Mouse (Mus musculus) left cerebral cortex, postnatal 10 days (tissue): Measurements from ENCODE around the gene Ropn1l. TPM values are rescaled to one million over a fixed set of nuclear protein-coding genes. Genes with fewer than 3 reads are reported as not detected.
A peak's percentile ranks its signal among the peaks of the same experiment; 100 is the strongest.

ENCODE experiments used
- DNase-seq, 2 experiments: peaks; one replicate each; pipeline ENCODE4 v3.0.0; 2021 to 2022; ENCODE audit warnings: low spot score in 2 of 2, mixed read lengths in 1 of 2; ENCODE audit errors: extremely low spot score in 1 of 2
- intact Hi-C: fragments of 180-260 bp; cut with DNase I; formaldehyde crosslinking; loops from one replicate; pipeline ENCODE4 v1.15.1; 2025
- total RNA-seq, 2 experiments: library from RNA; stranded (reverse); gene quantifications; 2 replicates each; pipeline ENCODE4 v1.2.3; 2021

Ropn1l gene
- total RNA-seq, 2 experiments from 2014 or later = 1.0 to 1.8 TPM

DNA sequence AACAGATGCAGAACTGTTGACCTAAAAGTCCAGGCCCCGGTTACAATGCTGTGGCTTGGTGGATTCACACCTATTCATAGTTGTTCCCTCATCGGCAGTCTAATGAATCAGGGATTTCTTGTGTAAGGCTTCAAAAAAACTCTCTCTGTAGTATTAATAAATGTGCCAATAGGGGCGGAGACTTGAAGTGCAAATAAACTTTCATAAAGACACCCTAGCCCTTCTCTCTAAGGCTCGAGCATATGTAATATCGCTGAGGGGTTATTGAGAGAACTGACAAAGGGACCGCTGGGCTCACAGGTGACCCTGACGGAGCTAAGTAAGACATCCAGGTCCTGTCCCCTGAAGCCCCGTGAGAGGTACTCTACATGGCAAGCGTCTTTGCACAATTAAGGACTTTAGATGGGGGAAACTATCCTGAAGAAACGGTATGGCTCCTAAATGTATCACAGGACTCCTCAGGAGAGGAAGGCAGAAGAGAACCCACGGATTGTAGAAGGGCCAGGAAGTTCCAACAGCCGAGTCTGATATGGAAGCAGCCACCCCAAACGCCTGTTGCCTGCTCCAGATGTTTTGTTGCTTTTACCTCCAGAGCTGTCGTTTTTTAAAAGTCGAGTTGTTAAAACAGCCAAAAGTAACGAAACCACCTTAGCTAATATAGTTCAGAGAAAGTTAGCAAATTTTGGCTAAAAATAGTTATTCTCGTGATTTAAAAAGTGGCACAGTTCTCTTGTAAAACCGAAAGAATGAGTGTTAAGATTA, 1.0 kb downstream of the Ropn1l start:
- intact Hi-C loops = no loop called here
- no peak for DNase-seq

DNA sequence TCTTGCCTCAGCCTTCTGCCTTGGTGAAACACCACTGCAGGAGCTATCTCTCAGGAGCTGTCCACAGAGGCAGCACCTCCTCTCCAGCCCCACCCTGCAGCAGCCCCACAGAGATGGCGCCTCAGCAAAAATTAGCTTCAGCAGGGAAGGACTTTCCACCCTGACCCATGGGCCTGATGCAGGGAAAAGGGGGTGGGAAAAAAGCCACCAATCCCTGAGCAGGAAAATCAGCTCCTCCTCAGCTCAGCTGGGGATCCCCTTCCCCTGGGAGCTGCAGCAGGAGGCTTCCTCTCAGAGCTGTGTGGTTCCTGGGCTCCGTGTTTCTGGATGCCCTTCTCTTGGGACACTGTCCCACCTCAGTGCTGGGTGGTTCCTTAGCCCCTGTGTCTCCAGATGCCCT, 3.8 kb downstream of the Ropn1l start:
- no peak for DNase-seq
- intact Hi-C loops = no loop called here

DNA sequence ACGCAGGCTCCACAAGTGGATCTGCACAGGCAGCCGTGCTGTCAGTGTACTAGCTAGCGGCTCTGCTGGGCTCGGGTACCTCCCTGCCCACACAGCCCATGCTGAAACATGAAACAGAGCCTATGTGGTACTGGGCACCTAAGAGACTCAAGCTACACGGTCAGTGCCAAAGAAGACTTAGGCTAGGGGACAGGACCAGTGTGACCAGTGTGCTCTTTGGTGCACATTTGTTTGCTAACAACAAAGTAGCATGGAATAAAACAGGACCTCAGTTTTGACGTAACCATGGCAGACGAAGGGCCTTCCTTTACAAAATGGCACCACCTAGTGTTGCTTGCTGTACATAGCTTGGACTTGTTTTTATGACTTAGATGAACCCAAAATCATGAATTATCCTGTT, 6.4 kb downstream of the Ropn1l start:
- intact Hi-C loops = loop anchor here (1.0 kb wide), 1 partner anchor 131 kb away; no protein-coding TSS in a partner anchor

DNA sequence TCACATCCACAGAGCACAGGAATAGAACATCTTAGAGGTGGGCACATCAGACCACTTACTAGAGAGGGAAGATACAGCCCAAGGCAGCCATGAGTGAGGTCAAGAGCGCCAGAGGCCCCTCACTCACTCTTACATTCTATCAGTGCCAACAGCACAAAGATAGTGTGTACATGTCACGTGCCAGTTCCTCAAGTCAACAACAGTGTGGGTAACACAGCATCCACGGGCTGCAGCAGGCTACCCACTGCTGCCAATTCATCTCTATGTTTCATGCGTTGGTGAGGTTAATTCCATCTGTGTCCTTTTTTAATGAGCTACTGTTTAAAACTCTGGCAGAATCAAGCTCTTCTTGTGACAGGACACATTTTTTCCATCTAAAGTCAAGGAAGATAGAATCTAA, 10.8 kb downstream of the Ropn1l start:
- DNase-seq = no peak
- intact Hi-C loops = no loop called here

More for the DNA sequence above, 6.4 kb downstream of the Ropn1l start:
- DNase-seq = peak in 1 of 2 experiments; percentile 57

DNA sequence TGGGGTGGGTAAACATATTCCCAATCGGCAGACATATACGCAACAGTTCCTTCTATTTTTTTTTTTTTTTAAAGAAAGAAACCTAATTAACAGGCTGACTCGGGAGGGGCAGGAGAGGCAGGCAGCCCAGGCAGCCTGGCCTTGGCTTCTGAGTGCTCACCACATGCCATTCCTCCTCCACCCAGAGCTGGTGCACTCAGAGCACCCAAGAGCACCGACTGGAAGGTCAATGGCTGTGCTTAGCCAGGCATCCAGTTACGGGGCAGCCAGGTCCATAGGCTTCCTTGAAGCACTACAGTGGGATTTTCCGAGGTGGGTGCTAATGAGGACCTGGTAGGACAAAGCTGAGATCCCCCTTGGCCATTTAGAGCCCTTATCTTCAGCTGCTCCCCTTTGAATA, 11.5 kb downstream of the Ropn1l start:
- no peak for DNase-seq
- intact Hi-C loops = no loop called here

DNA sequence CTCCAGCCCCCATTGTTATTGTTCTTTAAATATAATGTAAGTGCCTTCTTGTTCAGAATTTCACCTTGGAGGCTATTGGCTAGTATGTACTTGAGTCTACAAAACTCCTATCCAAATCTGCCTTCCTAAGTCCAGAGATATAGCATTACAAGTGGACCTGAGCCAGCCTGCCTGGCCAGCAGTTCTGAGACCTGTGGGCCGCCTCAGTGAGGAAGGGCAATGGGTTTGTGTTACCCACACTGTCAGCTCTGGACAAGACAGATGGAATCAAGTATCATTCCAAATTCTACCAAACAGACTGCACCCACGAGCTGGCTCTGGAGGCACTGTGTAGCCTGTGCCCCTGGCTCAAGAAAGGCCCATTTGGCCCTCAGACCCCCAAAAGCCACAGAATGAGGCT, 16.7 kb downstream of the Ropn1l start:
- intact Hi-C loops = no loop called here
- DNase-seq = no peak

DNA sequence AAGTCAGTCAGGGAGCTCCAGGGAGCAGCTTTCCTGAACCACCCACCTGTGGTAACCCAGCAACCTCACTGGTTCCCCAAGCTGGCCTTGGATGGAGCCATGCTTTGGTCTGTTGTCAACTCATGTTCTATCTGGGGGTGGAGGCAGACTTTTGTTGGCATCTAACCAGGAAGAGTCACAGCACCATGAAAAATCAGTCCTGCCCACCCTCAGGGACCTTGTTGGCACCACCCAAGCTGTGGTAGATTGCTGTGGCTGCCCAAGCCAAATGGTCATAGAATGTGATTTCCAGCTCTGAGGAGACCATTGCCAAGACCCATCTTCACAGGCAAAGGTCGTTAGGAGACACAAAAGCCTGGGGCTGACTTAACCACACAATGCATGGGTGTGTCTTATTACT, 17.5 kb downstream of the Ropn1l start:
- intact Hi-C loops = no loop called here
- no peak for DNase-seq

DNA sequence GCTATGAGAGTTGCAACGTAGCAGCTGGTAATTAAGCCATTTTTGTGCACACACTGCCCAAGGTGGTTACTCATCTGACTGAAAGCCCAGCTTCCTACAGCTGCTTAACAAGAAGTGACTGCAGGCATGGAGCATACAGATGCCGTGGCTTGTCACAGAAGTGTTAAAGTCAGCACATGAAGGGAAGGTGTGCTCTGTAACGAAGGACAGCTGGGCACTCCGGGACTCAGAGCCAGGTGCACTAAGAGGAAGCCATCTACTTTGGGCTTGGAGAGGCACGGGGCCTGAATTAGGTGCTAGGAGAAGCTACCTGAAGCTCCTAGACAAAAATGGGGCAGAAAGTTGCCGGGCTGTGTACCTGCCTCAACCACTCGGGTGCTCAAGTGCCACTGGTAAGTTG, 19.8 kb downstream of the Ropn1l start:
- intact Hi-C loops = no loop called here
- no peak for DNase-seq

DNA sequence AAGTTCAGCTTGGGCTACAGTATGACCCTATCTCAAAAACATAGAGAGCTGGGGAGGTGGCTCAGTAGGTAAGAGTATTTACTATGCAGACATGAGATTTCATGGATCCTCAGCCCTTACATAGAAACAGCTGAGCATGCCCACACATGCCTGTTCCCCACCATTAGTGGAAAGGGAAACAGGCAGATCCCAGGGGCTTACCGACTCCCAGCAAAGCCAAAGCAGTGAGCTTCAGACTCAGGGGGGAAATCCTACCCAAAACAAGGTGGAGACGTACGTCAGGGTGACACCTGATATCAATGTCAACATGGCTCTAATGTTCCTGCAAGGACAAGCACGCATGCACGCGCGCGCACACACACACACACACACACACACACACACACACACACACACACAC, 21.7 kb downstream of the Ropn1l start:
- DNase-seq = no peak
- intact Hi-C loops = no loop called here

DNA sequence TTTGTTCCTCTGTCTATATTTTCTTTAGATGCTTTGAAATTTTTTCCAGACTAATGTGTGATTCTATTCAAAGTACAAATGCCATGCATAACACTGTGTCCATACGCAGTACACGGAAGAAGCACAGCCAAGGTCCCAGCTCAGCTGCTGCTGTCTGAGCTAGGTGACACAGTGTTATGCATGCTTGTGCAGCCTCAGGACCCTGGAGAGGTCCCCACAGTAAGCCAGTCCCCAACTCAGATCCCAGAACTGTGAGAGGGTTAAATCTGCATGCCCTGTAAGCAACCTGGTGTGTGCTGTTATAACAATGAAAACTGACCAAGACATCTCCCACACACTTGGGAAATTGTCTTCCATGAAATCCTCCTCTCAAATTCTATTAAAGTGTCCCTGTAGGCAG, 23.5 kb downstream of the Ropn1l start:
- intact Hi-C loops = no loop called here
- DNase-seq = no peak

DNA sequence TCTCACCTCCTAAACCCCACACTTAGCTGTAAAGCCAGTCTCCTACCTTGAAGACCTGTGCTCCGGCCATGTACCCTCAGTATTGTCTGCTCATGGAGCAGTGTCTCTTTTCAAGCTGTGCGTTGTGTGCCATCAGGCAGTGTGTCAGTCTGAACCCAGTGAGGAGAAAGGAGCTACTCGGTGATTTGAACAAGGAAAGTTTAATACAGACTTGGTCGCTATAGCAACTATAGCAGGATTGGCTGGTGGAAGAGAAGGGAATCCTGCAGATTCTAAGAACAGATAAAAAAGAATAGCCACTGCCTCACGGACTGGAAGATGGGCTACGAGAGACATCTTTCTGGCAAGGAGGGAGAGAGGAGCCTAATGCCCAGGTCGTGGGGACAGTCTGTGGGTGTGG, 24.1 kb downstream of the Ropn1l start:
- intact Hi-C loops = loop anchor here (5.0 kb wide), 1 partner anchor 37 kb away; no protein-coding TSS in a partner anchor
- no peak for DNase-seq

DNA sequence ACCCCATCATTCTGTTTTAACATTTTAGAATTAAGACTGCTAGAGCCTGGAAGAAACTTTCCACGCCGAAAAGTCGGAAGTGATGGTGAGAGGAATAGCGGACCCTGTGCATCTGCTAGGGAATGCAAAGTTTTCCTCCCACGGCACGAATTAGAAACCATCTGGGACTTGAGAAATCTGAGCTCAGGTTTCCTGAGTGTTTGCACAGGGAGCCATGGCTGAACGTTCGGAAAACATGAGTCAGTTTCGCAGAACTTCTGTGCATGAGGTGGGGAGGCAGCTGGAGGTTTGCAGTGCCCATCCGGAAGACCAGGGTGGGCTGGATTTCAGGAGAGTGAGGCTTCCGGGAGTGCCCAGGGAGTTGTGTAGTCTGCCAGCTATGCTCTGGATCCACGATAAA, 25.0 kb downstream of the Ropn1l start:
- peak; percentile 49 to 69 for DNase-seq
- intact Hi-C loops = loop anchor here (5.0 kb wide), 1 partner anchor 36 kb away; no protein-coding TSS in a partner anchor

DNA sequence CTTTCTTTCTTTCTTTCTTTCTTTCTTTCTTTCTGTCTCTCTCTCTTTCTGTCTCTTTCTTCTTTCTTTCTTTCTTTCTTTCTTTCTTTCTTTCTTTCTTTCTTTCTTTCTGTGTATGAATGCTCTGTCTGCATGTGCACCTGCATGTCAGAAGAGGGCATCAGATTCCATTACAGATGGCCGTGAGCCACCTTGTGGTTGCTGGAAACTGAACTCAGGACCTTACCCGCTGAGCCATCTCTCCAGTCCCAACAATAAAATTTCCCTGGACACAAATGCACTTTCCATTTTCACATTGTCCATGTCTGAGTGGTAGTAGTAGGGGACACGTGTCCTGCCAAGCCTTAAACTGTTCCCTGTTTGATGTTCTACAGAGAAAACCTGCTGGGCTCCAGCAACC, 26.1 kb downstream of the Ropn1l start:
- no peak for DNase-seq
- intact Hi-C loops = loop anchor here (5.0 kb wide), 1 partner anchor 35 kb away; no protein-coding TSS in a partner anchor

DNA sequence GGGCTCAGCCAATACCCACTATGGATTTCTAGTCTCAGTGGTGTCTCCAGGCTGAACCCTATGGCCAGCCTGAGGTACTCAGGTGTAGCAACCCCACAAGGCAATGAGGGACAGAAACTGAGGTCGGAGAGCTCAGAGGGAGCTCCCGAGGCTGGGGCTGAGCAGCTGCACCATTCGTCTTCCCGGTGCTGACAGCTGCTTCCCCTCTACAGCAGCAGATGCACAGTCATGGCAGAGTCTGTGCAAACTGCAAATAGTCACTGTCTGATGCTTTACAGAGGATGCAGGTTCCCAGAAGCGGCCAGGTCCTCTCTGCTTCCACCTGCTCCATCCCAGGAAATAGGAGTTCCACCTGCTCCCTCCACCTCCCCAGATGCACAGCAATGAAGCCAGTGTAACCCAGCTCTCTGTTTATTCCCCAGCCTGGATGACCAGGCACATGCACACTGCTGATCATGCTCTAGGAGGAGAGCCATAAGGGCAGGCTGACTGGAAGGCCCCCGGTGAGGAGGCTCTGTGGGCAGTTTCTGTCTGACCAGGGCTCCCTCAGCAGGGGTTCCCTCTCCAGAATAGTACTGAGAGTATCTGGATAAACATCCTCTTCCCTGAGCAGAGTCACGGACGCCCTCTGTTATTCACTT, 27.4 kb downstream of the Ropn1l start:
- no peak for DNase-seq
- intact Hi-C loops = loop anchor here (5.0 kb wide), 1 partner anchor 34 kb away; no protein-coding TSS in a partner anchor

DNA sequence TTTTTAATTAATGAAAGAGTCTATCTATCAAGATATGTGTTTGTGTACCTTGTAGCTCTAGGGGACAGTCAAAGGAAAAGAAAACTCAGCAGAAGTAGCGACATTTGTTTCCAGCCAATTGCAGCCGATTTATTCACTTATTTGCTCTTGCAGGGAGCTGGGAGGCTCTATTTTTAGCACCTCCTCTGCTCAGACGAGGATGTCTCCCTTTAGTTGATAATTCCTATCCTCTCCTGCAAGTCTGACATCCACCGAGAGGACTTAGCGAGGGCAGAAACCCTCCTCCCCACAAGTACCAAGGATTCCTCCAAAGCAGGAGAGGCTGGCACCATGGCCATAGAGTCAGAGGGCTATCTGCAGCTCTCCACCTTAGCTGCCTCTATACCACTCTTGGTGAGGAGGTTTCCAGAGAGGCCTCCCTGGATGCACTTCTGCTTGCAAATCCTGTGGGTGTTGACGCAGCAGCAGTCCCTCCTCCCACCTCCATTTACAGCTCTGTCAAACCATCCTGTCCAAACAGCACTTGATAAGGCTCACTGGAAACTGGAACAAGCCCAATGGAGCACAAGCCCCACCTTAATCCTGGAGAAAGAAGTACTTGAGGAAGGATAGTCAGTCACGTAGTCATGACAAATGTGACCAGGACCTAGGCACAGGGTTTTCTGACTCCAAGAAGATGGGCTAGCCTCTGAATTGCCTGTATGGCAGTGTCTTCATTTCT, 30.7 kb downstream of the Ropn1l start:
- no peak for DNase-seq
- intact Hi-C loops = no loop called here

DNA sequence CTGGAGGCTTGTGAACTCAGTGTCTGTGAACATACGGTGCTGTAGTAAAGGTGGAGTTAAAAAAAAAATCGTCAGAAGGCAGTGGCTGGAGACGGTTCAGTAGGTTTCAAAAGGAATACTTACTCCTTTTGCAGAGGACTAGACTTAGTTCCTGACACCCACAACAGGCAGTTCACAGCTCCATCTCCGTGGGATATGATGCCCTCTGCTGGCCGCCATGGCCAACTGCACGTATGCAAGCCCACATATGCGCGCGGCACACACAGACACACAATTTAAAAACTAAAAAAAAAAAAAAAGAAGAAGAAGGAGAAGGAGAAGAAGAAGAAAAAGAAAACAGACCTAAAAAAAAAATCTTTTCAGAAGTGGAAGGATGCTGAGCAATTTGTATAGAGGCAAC, 34.5 kb downstream of the Ropn1l start:
- intact Hi-C loops = no loop called here
- peak in 1 of 2 experiments; percentile 43 for DNase-seq

DNA sequence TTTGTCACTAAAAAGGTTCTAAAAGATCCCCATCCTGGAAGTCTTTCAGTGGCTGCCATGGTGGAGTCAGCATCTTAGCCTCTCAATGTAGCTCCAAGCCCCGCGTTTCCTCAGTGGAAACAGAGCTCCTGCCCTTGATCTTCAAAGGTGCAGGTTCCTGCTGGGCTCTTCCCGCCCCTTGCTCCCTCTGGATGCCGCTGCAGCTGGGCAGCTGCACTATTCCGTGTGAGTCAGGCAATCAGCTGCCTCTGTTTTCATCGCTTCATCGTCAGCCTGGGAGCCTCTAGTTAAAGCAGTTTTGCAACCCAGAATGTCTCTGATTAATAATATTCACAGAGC, 34.9 kb downstream of the Ropn1l start:
- intact Hi-C loops = no loop called here
- DNase-seq = peak in 1 of 2 experiments; percentile 62

DNA sequence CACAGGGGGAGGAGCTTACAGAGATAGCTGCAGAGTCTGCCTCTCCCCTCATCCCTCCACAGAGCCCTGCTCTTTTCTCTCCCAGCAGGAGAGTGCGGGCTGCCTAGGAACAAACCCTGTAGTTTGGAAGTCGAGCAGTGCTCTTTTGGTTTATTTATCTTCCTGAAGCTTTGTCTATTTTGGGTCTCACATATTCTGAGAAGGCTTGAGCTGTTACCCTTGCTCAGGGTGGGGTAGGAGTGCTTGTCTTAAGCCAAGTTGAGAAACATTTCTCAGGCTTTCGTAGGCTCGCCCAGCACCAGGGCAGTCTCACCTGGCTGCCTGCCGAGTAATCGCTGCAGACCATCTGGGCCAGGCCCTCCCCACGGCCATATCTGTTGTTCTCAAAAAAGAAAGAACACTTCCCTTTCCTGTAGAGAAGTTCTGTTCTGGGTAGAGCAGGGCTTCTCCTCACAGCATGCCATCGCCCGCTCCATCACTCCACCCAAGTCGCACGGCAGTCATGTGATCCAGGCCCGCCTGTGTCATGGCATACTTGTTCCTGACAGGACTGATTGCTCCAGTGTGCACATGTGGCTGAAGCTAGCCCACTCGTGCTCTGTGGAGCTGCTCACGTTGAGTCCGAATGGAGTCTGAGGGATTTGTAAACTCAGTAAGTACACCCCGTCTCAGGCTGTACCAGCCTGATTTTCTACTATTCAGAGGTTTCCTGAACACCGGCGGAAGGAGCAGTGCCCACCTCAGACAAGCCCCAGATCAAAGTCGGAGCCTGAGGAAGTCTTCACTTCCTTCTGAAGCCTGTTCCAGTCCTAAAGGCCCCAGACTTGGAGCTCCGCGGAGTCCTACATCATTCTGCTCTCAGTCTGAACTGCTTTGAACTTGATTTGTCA, 35.5 kb downstream of the Ropn1l start:
- peak in 1 of 2 experiments; percentile 82 for DNase-seq
- intact Hi-C loops = no loop called here

DNA sequence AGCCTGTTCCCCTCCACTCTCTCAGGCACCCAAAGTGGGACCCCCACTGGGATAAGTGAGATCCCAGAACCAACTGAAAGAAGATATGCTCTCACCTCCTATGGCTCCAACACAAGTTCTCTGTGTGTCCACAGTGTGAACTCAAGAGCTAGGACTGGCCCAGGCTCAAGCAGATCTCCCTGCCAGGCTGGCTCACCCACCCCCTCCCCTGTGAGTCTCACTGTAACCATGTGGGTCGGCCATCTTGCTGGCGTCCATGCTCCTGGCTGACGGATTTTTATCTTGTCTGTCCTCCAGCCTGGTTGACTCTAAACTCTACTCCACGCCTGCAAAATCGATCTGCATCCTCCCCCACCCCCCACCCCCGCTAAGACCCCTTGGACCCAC, 36.1 kb downstream of the Ropn1l start:
- DNase-seq = peak in 1 of 2 experiments; percentile 40
- intact Hi-C loops = no loop called here
